Mouse (Mus musculus) olfactory bulb, adult 2 months (tissue): ENCODE data around the gene Unc80.

Experiments used
- CTCF ChIP-seq: fragments of 200-500 bp; IDR thresholded peaks from 2 replicates; pipeline ENCODE4 v1.5.1; 2012; ENCODE audit warnings: low read depth, mild to moderate bottlenecking, low read length, moderate library complexity; ENCODE audit not compliant: insufficient read depth
- POLR2A ChIP-seq: fragments of 200-500 bp; IDR thresholded peaks from 2 replicates; pipeline ENCODE4 v1.6.1; 2012; ENCODE audit warnings: mild to moderate bottlenecking, low read depth, low read length, moderate library complexity; ENCODE audit not compliant: insufficient read depth

- TF ChIP-seq POLR2A: no peak
- no peak for TF ChIP-seq CTCF
Measured at GRCm38 (mm10) chr1:66430962-66431361, 37.2 kb upstream of the Unc80 start.
